Mouse (Mus musculus): Measurements from ENCODE around the gene Mylpf.

DNA sequence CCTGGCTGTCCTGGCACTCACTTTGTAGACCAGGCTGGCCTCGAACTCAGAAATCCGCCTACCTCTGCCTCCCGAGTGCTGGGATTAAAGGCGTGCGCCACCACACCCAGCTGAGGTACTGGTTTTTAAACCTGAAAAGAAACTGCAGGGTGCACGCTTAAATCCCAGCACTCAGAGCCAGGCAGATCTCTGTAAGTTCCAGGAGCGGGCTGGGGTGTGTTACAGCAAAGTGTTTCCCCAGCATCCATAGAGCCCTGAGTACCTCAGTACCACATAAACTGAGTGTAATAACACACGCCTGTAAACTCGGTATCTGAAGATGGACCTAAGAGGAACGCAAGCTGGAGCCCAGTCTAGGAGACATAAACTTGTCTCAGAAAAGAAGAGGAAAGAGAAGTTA is 21.3 kb upstream of the Mylpf start:
- no peak for TF ChIP-seq CTCF (IDR thresholded peaks at IDR 0.05; ENCODE audit: insufficient read depth, low read depth, low read length)
- no peak for TF ChIP-seq POLR2A (IDR thresholded peaks at IDR 0.05; ENCODE audit: insufficient read depth, low read depth, low read length)
